Mouse (Mus musculus) intestine, embryonic 15.5 days (tissue): ENCODE measurements at regions not wholly inside any gene's neighbourhood (a gene's known extent, or its start where the extent isn't known, plus 50 kb on each side); places are given as distances from the start of the nearest gene placed in this dataset.
A peak's percentile ranks its signal among the peaks of the same experiment; 100 is the strongest.

Experiments used
- ATAC-seq: fragments of 200-750 bp; cut with Nextera tagmentation; 2 replicates; pipeline ENCODE4 v1.8.0; 2017; ENCODE audit warnings: moderate TSS enrichment, moderate library complexity
- H3K27ac ChIP-seq: fragments of 300-500 bp; sonication (generic); 2 replicates; pipeline ENCODE4 v1.5.1; 2015; ENCODE audit warnings: mild to moderate bottlenecking, inconsistent platforms
- H3K27me3 ChIP-seq: fragments of 300-500 bp; sonication (generic); replicated peaks from 2 replicates; pipeline ENCODE4 v1.6.1; 2015; ENCODE audit warnings: inconsistent platforms
- H3K36me3 ChIP-seq: fragments of 300-500 bp; sonication (generic); 2 replicates; pipeline ENCODE4 v1.6.1; 2015; ENCODE audit warnings: inconsistent platforms
- H3K4me1 ChIP-seq: fragments of 300-500 bp; sonication (generic); replicated peaks from 2 replicates; pipeline ENCODE4 v1.6.1; 2015; ENCODE audit warnings: inconsistent platforms
- H3K4me2 ChIP-seq: fragments of 300-500 bp; sonication (generic); replicated peaks from 2 replicates; pipeline ENCODE4 v1.6.1; 2015; ENCODE audit warnings: mild to moderate bottlenecking, inconsistent platforms
- H3K4me3 ChIP-seq: fragments of 300-500 bp; sonication (generic); replicated peaks from 2 replicates; pipeline ENCODE4 v1.5.1; 2015; ENCODE audit warnings: inconsistent platforms
- H3K9ac ChIP-seq: fragments of 300-500 bp; sonication (generic); 2 replicates; pipeline ENCODE4 v1.6.1; 2015; ENCODE audit warnings: inconsistent platforms
- H3K9me3 ChIP-seq: fragments of 300-500 bp; sonication (generic); 2 replicates; pipeline ENCODE4 v1.6.1; 2016; ENCODE audit warnings: inconsistent platforms
- WGBS: fragments of 180-500 bp; shearing (Covaris S2); methylation state at CpG from one replicate; pipeline ENCODE4 v1.1.7; 2015; 5-methylcytosine and 5-hydroxymethylcytosine counted together

DNA sequence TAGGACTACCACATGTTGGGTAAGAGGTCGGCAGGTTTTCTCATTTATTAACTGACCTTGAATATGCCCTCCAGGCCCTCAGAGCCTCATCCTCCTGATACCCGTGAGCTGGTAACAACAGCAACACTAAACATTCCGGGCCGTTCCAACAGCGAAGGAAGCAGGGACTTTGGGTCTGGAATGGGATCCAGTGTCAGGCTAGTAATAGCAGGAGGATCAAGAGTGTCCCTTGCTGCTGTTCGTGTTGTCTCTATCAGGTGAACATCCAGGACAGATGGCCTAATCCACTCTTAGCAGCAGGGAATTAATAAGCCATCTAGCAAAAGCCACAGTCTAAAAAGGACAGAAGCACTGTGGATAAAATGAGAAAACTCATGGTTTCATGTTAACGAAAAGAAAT, 106.7 kb downstream of the Cpeb2 start:
- H3K4me3 ChIP-seq, result no peak overlapping the region
- H3K36me3 ChIP-seq, result no peaks in the 10 kb centered on the region
- whole genome bisulfite sequencing, result 81% methylated on average over 7 of the region's 7 CpGs
- no peaks in the 10 kb centered on the region for H3K27me3 ChIP-seq
- H3K4me1 ChIP-seq, result no peaks in the 10 kb centered on the region
- H3K9ac ChIP-seq, result no peak overlapping the region
- H3K4me2 ChIP-seq, result no peak overlapping the region
- no peaks in the 10 kb centered on the region for H3K9me3 ChIP-seq
- H3K27ac ChIP-seq, result no peak overlapping the region
- no peak for ATAC-seq

DNA sequence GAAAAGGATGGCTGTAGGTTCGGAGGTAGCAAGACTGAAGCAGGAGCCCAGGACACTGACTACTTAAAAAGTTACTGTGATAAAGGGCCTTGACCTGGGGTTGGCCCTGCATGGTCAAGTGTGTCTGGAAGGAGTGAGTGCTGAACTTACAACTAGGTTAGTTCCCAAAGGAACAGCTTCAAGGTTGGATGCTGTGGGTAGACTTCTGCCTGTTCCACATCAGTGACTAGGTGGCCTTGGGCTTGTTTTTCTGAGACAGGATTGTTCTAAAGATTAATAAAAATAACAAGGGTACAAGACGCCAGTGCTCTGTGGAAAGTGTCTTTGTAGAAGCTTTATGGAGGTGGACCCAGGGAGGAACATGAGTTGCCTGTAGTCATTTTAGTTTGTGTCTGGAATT, 108.5 kb downstream of the Cpeb2 start:
- H3K27me3 ChIP-seq, result no peaks in the 10 kb centered on the region
- no peaks in the 10 kb centered on the region for H3K4me1 ChIP-seq
- no peak overlapping the region for H3K9ac ChIP-seq
- no peak overlapping the region for H3K4me3 ChIP-seq
- no peaks in the 10 kb centered on the region for H3K36me3 ChIP-seq
- 91% methylated on average over 2 of the region's 2 CpGs for WGBS
- H3K27ac ChIP-seq, result no peak overlapping the region
- ATAC-seq, result no peak
- H3K4me2 ChIP-seq, result no peak overlapping the region
- no peaks in the 10 kb centered on the region for H3K9me3 ChIP-seq

DNA sequence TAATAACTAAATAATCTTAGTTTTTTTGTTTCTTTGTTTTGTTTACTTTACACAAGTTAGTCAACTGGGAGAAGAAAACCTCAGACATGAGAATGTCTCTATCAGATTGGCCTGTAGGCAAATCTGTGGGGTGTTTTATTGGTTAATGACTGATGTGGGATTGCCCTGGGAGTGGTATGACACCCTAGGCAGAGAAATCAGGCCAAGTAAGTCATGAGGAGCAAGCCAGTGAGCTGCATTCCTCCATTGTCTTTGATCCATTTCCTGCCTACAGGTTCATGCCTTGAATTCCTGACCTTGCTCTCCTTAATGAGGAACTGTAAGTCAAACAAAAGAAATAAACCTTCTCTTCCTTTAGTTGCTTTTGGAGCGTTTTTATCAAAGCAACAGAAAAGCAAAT, 111.5 kb downstream of the Cpeb2 start:
- ATAC-seq, result no peak
- Histone ChIP-seq H3K27ac (no peak overlapping the region), H3K4me1 (no peaks in the 10 kb centered on the region), H3K27me3 (no peaks in the 10 kb centered on the region), H3K4me2 (no peak overlapping the region), H3K9ac (no peak overlapping the region), H3K36me3 (no peaks in the 10 kb centered on the region), H3K4me3 (no peak overlapping the region), H3K9me3 (no peaks in the 10 kb centered on the region)
- 76% methylated on average over 1 of the region's 1 CpGs for WGBS

DNA sequence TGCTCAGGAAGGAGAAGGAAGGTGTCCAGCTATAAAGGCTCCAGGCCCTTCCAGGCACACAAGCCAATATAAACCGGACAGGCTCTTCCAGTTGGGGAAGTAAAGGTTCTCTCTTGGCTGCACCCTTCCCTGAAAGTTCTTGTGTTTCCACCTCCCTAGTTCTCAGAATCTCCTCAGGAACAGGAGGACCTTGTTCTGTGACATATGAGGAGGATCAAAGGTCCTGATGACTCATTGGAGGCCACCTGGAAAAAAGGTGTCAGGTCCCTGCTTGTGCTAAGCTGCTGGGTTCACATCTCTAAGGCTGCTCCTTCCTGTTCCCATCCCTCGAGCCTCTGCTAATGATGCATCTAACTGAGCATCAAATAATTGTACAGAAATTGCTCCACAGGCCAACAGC, 118.0 kb downstream of the Cpeb2 start:
- 67% methylated on average over 2 of the region's 2 CpGs for WGBS
- Histone ChIP-seq H3K27ac (peak overlapping the region; percentile 7; the same call in 1 of the 2 replicates), H3K9me3 (no peaks in the 10 kb centered on the region), H3K4me2 (no peak overlapping the region), H3K4me3 (no peak overlapping the region), H3K27me3 (no peaks in the 10 kb centered on the region), H3K4me1 (peaks cover 7% of the 10 kb centered on the region), H3K36me3 (no peaks in the 10 kb centered on the region), H3K9ac (no peak overlapping the region)
- peak; percentile 60 for ATAC-seq

DNA sequence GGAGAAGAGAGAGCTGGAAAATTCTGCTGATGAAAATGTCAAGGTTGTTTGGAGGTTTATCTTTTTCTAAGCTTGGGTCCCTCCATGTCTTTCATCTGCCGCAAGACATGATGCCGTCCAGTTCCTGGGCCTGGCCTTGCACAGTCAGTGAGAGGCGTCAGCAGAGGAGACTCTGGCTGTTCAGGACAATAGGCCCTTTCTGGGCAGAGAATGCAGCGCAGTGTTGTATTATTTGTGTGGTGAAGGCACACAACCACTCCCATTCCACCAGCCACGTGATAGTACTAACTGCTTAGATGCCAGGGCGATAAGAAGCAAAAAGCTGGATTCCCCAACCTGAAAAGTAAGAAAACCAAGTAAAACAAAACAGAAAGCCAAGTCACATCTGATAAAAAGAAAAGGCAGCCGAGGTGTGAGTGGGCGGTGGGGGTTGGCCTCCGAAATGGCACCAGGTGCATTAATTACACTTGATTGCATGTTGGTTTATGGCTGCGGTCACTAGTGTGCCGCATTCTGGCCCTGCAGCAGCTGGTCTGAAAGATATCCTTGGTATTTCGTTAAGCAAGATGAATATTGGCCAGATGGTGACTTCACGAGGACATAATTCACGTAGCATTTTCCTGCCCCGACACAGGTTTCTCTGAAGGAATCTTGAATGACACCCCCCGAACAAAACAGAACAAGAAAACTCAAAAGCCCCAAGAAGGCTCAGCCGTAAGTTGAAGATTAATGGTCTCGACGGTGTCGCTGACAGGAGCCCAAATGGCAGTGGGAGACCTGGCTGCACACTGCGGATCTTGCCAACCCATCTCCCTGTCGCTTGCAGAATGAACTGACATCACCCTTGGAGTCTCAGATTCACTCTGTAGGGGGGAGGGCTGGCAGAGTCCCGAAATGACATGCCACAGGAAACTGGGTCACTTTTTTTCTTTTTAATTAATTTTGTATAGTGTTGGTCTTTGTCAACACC, 120.3 kb downstream of the Cpeb2 start:
- Histone ChIP-seq H3K9me3 (no peaks in the 10 kb centered on the region), H3K36me3 (no peaks in the 10 kb centered on the region), H3K4me2 (no peak overlapping the region), H3K27ac (no peak overlapping the region), H3K4me1 (peaks cover 7% of the 10 kb centered on the region), H3K9ac (no peak overlapping the region), H3K4me3 (no peak overlapping the region), H3K27me3 (no peaks in the 10 kb centered on the region)
- 66% methylated on average over 23 of the region's 23 CpGs for WGBS
- ATAC-seq, result peak; percentile 30

DNA sequence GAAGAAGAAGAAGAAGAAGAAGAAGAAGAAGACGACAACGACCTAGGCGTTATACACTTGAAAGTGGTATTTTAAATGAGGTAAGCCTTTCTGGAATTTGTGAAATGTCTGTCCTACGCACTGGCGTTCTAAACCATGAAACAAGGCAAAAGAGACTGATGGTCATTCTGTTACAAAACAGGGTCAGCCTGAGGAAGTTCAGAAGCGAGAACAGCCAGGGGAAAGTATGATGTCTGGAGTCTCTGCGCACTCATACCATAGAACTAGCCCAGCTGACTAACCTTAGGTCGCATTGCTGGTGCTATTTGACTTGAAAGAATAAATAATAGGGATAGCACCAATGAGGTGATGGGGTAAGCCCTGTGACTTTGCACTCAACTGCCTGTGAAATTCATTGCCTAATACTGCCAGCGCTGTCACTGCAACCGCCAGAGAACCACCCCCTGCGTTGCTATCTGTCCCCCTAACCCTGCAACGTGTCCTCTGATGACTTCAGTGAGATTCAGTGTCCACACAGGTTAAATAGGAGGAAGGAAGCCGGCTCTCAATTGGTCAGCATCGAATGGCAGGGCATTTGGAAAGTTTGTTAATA, 121.5 kb downstream of the Cpeb2 start:
- Histone ChIP-seq H3K9me3 (no peaks in the 10 kb centered on the region), H3K27ac (peak overlapping the region; percentile 57; the same call in 1 of the 2 replicates), H3K4me3 (peak overlapping the region; percentile 33), H3K27me3 (no peaks in the 10 kb centered on the region), H3K4me1 (peaks cover 7% of the 10 kb centered on the region), H3K4me2 (peak overlapping the region; percentile 68), H3K9ac (no peak overlapping the region), H3K36me3 (no peaks in the 10 kb centered on the region)
- ATAC-seq, result peak; percentile 2; the same call in 1 of the 2 replicates
- 36% methylated on average over 14 of the region's 14 CpGs for WGBS

DNA sequence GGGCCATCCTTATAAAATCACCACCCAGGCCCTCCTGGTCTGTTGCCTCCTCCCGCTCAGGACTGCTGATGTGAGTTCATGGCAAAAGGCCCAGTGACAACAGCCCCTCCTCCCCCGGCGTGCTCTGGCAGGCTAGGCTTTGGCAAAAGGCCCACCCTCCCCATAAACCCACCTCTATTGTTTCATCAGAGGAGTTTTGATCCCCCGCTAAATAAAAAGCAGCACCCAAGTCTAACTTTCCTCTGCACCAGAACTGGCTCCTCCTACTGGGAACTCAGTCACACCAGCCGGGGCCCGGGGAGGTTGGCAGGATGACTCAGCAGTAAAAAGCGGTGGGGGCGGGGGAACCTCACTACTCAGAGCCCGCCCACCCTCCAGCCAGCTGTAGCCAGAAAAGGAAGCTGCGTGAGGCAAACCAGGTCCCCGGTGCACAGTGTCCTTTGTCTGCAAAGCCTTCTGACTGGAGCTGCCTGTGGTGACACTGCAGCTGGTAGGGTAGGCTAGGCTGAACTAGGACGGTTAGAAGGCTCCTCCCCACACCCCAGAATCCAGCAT, 122.1 kb downstream of the Cpeb2 start:
- Histone ChIP-seq H3K9ac (peak overlapping the region; percentile 22; the same call in 1 of the 2 replicates), H3K9me3 (no peaks in the 10 kb centered on the region), H3K4me3 (peak overlapping the region; percentile 33), H3K4me1 (peaks cover 7% of the 10 kb centered on the region), H3K27me3 (no peaks in the 10 kb centered on the region), H3K27ac (peak overlapping the region; percentile 57), H3K36me3 (no peaks in the 10 kb centered on the region), H3K4me2 (peak overlapping the region; percentile 68)
- peak; percentile 94 for ATAC-seq
- under 1% methylated on average over 12 of the region's 12 CpGs for WGBS

DNA sequence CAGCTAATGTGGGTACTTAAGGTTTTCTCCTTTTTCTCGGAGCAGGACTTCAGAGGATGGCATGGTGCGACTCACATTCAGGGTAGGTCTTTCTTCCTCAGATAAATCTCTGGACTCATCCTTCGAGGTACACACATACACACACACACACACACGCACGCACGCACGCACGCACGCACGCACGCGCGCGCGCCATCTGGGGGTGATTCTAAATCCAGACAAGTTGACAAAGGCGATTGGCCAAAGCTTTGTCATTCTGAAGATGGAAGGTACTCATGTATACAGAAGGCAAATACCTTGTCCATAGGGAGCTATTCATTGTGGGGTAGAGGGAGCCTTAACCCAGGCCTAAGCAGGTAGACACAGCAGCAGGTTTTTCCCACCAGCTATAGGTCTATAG, 122.9 kb downstream of the Cpeb2 start:
- Histone ChIP-seq H3K27ac (peak overlapping the region; percentile 57; the same call in 1 of the 2 replicates), H3K4me3 (no peak overlapping the region), H3K36me3 (no peaks in the 10 kb centered on the region), H3K9me3 (no peaks in the 10 kb centered on the region), H3K4me2 (peak overlapping the region; percentile 68), H3K27me3 (no peaks in the 10 kb centered on the region), H3K4me1 (peaks cover 7% of the 10 kb centered on the region), H3K9ac (no peak overlapping the region)
- ATAC-seq, result no peak
- 84% methylated on average over 16 of the region's 16 CpGs for WGBS

DNA sequence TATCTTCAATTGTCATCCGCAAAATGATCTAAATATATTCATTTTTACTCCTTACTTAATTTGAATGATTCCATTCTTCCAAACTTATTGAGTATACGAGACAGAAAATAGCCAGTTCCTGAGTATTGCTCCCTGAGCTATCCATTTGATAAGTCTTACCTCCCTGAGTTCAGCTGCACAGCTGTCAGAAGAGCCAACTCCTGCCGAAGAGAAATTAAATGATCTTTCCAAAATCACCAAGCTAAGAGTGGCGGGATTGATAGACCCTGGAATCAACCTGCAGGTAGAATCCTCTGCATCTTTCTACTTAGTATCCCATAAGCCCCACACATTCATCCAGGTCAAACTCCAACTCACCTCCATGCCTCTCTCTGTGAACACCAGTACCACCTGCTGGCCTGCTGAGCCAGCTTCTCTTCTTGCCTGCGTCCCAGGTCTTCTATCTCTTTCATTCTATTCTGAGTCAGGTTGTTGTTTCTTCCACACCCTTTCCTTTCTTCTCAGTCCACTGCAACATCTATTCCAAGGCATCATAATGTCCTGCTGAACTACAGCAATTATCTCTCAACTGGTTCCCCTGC, 124.2 kb downstream of the Cpeb2 start:
- WGBS, result 80% methylated on average over 5 of the region's 5 CpGs
- no peak overlapping the region for H3K4me2 ChIP-seq

DNA sequence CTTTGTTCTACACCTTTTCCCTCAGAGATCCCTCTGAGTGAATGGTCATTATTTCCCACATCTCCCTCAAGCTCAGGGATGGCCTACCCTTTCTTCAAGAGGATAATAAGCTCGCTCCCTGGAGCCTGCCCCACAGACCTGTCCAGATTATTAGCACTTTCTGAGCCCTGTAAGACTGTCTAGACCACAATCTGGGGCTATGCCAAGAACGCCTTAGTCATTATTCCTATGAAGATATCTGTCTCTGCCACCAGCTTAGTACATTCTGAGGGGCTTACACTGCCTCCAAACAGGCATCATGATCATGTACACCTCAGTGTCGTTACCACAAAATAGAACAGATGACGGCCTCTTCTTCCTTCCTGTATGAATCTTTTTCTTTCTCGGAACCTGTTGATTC, 124.9 kb downstream of the Cpeb2 start:
- no peaks in the 10 kb centered on the region for H3K36me3 ChIP-seq
- no peak for ATAC-seq
- H3K9ac ChIP-seq, result no peak overlapping the region
- no peak overlapping the region for H3K27ac ChIP-seq
- no peaks in the 10 kb centered on the region for H3K27me3 ChIP-seq
- no peaks in the 10 kb centered on the region for H3K9me3 ChIP-seq
- H3K4me1 ChIP-seq, result peaks cover 7% of the 10 kb centered on the region
- no peak overlapping the region for H3K4me3 ChIP-seq
- WGBS, result 83% methylated on average over 5 of the region's 5 CpGs
- no peak overlapping the region for H3K4me2 ChIP-seq

More for the DNA sequence above, 124.2 kb downstream of the Cpeb2 start:
- Histone ChIP-seq H3K27me3 (no peaks in the 10 kb centered on the region), H3K27ac (no peak overlapping the region), H3K4me3 (no peak overlapping the region), H3K36me3 (no peaks in the 10 kb centered on the region), H3K9me3 (no peaks in the 10 kb centered on the region), H3K4me1 (peaks cover 7% of the 10 kb centered on the region), H3K9ac (no peak overlapping the region)
- no peak for ATAC-seq

DNA sequence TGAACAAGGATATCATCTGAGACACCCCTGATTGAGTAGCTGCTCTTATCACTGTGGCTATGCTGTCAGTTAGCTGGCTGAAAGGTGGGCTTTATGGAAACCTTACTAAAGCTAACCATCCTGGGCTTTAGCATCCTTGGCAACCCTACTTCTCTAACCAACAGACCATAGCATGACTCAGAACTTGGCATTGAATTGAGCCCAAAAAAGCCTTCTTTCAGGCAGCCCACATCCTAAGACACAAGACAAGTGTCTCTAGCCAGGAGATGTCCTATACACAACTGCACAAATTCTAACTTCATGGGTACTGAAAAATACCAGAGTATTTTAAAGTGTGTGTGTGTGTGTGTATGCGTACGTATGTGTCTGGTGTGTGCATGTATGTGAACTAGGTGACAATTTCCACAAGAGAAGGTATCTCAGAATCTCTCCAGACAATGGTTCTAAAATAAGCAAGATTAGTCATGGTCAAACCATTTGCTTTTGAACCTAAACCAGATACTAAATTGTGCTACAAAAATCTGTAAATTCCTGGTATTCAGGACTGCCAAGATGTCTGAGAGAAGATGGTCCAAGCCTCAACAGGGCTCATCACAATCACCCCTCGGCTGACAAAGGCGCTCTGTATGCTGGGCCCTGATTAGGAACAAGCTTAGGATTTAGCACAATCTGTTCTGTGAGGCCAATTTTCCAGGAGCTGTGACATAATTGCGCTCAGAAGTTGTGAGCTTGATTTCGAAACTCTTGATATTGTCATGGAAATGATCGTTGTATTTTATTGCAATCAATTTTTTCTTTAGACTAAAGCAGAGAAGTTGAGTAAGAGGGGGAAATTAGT, 126.2 kb downstream of the Cpeb2 start:
- 82% methylated on average over 7 of the region's 7 CpGs for WGBS
- H3K36me3 ChIP-seq, result no peaks in the 10 kb centered on the region
- H3K27ac ChIP-seq, result no peak overlapping the region
- no peak overlapping the region for H3K9ac ChIP-seq
- H3K27me3 ChIP-seq, result no peaks in the 10 kb centered on the region
- peaks cover 7% of the 10 kb centered on the region for H3K4me1 ChIP-seq
- H3K4me3 ChIP-seq, result no peak overlapping the region
- no peaks in the 10 kb centered on the region for H3K9me3 ChIP-seq
- ATAC-seq, result no peak
- no peak overlapping the region for H3K4me2 ChIP-seq
